Mouse (Mus musculus) urinary bladder, postnatal 14 days (tissue): ENCODE results near the gene 1700030K09Rik.

ENCODE experiments used
- DNase-seq: peaks from one replicate; pipeline ENCODE4 v3.0.0; 2021; ENCODE audit warnings: low spot score

Gene 1700030K09Rik

GRCm38 (mm10) chr8:72443338-72443993 lies at the start of gene 1700030K09Rik, which contains the start of gene Calr3:
TSS of gene 1700030K09Rik (plus strand) at chr8:72443880.
TSS of gene Calr3 (minus strand) at chr8:72443870.
- DNase-seq = peak; percentile 99

DNA sequence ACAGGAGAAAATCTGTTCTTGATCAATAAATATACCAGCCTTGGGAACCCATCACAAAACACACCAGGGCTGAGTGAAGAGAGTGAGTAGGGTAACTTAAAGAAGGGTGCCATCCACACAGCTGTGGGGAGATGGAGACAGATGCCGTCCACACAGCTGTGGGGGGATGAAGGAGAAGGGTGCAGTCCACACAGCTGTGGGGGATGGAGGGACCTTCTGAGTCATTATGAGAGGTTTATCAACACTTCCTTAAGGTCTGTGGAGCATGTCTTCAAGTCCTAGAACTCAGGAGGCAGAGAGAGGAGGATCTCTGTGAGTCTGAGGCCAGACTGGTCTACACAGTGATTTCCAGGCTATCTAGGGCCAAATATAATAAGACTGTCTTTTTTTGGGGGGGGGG lies 42.3 kb upstream of the 1700030K09Rik start:
- DNase-seq = no peak

GRCm38 (mm10) chr8:72402981-72403380 lies 40.7 kb upstream of the 1700030K09Rik start:
- DNase-seq = no peak

DNA sequence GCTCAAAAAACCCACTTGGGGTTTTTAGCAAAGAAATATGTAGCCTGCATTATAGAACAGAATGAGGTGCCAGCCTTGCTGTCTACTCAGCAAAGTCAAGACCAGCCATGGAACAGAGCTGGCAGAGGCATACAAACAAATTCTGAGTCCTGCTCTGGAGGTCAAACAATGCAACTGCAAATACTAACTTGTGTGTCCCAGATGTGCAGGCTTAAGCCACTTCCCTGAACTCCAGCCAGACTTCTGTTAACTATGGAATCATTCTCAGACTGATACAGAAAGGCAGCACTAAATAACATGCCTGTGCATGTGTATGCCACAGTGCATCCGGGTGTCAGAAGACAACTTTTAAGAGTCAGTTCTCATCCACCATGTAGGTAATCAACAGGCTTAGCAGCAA lies 35.8 kb upstream of the 1700030K09Rik start:
- no peak for DNase-seq

GRCm38 (mm10) chr8:72409443-72409842 lies 34.2 kb upstream of the 1700030K09Rik start:
- no peak for DNase-seq

- peak; percentile 28 for DNase-seq
These were observed 29.8 kb upstream of the 1700030K09Rik start for GRCm38 (mm10) chr8:72413839-72414238.

DNA sequence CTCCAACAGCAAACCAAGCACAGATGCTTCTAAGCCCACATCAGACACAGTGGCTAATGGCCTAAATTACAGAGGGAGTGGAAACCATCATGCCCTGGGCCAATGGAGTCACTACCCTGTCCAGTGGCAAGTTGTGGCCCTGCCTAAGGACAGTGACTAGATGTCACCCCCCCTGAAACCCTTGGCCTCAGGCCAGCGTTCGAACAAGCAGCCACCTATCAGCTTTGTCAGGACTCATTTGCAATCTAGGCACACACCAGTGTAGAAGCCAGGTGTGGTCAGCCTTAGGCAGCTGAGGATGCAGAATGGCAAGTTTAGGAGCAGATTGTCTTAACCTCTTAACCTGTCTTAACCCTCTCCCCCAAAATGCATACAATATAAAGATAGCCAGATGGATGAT lies 28.4 kb upstream of the 1700030K09Rik start:
- DNase-seq = no peak

GRCm38 (mm10) chr8:72418073-72418472 lies 25.6 kb upstream of the 1700030K09Rik start:
- DNase-seq = no peak

GRCm38 (mm10) chr8:72420571-72421361 lies 22.9 kb upstream of the 1700030K09Rik start:
- peak; percentile 46 for DNase-seq

DNA sequence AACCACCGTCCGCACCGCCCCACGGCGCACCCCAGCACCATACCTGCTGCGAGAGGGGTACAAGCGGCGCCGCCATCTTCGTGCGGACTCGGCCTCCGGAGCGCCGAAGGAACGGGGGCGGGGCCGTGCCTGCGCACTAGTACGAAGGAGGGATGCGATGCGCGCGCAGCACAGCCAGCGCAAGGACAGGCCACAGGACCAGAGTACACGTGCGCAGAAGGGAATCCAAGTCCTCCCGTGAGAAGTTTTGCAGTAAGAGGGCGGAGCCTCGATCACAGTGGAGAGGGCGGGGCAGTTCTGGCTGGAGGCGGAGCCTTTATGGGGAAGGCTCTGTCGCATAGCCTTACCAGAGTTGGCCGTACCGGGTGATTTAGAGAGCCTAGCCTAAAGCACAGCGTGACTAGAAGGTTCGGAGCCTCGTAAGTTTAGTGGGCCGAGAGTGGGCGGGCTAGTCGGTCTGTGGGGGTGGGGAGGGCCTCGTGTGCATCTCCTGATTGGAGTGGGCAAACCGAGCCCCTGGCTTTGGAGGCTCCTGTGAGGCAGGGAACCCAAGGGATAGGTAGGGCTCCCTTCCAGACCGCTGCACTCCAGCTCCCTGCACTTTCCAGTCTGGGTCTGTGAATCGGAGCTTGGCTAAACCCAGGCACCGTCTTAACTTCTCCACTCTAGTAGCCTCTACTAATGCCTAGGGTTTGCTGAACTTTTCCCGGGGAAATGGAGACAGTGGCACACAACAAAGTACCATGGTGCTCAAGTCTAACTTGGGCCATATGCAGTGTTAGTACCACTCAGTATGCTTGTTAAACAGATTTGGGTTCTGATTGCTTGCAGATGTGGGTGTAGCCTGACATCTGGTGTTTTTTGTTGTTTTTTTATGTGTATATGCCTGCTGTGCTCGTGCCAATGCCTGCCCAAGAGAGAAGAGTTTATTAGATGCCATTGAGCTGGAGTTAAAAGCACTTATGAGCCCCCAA lies 22.0 kb upstream of the 1700030K09Rik start, which contains the start of gene Eps15l1:
TSS of gene Eps15l1 (minus strand) at position 99 of the 974 bp plus-strand sequence.
- peak; percentile 100 for DNase-seq

- no peak for DNase-seq
These were observed 20.8 kb upstream of the 1700030K09Rik start for GRCm38 (mm10) chr8:72422926-72423325.

- DNase-seq = peak; percentile 29
These were observed 14.0 kb upstream of the 1700030K09Rik start for GRCm38 (mm10) chr8:72429676-72430075.

GRCm38 (mm10) chr8:72434952-72435351 lies 8.7 kb upstream of the 1700030K09Rik start:
- DNase-seq = peak; percentile 70

GRCm38 (mm10) chr8:72438248-72439015 lies 5.2 kb upstream of the 1700030K09Rik start:
- no peak for DNase-seq

- DNase-seq = no peak
These were observed 292 bp downstream of the 1700030K09Rik start for GRCm38 (mm10) chr8:72443994-72444350.

DNA sequence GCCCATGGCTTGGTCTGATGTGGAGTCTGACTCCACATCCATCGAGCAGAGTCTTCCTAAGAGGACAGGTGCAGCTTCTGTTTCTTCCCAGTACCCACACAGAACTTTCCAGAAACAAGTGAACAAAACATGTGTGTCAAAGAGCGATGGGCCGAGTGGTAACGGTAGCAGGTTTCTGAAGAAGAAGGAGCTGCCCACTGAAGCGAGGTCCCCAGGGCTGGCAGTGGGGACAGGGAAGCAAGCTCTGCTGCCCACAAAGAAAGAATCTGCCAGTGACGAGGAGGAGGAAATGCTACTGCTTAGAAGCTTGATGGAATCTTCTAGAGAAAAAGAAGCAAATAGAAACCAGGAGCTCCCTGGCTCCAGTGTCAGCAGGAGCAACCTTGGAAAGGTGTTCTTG lies 1.4 kb downstream of the 1700030K09Rik start:
- no peak for DNase-seq

DNA sequence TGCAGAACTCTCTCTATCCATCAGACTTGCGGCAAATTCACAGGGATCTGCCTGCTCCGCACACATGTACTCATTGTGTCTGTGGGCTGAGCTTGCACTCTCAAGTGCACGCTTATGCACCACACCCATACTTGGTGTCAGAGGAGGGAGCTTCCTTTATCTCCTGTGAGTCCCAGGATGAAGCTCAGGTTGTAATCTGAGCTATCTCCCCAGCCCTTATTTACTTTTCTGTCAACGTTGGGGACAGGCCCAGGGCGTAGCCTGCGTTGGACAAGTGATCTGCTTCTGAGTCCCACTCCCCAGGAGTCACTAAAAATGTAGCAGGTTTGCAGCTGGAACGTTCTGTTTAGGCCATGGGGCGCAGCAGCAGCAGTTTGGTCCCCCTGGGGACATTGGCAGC lies 7.8 kb downstream of the 1700030K09Rik start:
- DNase-seq = no peak

DNA sequence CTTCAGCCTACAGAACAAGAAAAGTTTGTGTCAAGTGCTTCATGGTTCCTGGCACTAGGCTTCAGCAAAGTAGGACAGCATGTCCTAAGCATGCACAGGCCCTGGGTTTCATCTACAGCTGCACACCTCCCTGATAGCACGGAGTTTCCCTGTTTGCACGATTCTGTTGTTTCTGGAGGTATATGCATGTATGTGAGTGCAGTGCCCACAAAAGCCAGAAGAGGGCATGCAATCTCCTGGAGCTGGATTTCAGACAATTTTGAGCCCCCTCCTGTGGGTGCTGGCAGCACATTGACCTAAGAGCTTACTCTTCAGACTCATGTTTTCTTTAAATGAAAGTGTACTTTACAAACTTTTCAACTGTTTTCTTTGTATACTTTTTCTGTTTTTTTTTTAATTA lies 10.2 kb downstream of the 1700030K09Rik start:
- no peak for DNase-seq

GRCm38 (mm10) chr8:72455317-72455716 lies 11.6 kb downstream of the 1700030K09Rik start:
- DNase-seq = no peak

DNA sequence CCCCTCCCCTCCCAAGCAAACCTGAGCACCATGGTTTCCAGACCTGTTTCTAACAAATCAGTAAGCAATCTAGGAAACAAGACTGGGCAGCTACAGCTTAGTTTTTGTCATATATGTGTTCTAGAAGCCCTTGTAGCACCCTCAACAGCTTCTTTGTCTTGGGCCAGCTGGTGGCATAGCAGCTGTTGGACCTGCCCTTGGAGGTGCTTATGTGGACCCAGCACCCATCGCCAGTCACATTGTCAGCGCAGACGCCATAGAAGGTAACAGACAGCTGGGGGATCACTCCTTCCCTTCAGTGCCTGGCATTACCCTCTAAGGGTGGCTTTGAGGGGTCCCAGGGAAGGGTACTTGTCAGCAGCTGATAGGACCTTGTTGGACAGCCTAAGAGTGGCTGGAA lies 14.1 kb downstream of the 1700030K09Rik start:
- no peak for DNase-seq

DNA sequence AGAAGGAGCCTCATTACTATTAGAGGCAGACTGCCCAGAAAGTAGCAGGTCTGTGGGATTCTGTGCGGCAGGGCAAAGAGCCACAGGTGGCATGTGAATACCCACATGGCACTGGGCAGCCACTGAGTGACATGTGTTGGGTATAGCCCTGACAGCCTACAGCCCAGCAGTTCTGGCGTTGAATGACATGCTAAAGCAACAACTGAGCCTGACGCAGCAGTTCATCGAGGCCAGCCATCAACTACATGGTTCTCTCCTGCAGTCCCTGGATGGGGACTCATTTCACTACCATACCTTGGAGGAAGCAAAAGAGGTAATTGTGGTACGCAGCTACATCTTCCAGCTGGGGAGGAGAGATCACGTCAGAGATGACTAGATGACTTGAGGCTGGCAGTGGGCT lies 14.8 kb downstream of the 1700030K09Rik start:
- DNase-seq = no peak
